Mouse (Mus musculus): ENCODE data around the gene Gm32742.

GRCm38 (mm10) chr9:51102963-51103807 is 62.1 kb downstream of the Gm32742 start:
- TF ChIP-seq CTCF (IDR thresholded peaks at IDR 0.05) = no peak
- TF ChIP-seq EP300 (IDR thresholded peaks at IDR 0.05) = no peak
